Mouse (Mus musculus): ENCODE data around the gene Nhsl1. TPM values are rescaled to one million over a fixed set of nuclear protein-coding genes. Genes with fewer than 3 reads are reported as not detected.

Nhsl1 gene
- polyA plus RNA-seq, 1 experiment from 2014 or later = 8.1 TPM

- Histone ChIP-seq H3K9ac (ENCODE audit: low read depth, low read length) (no peak overlapping the region), H3K4me3 (ENCODE audit: low read length) (no peak overlapping the region), H3K4me1 (ENCODE audit: control insufficient read depth, insufficient read depth, low read length) (no peaks in the 10 kb centered on the region), H3K27me3 (replicated peaks; ENCODE audit: control insufficient read depth, insufficient read depth, low read length) (no peaks in the 10 kb centered on the region), H3K4me2 (ENCODE audit: low read depth, low read length) (no peak overlapping the region), H3K27ac (ENCODE audit: low read length) (no peak overlapping the region), H3K9me3 (ENCODE audit: control insufficient read depth, low read length) (no peaks in the 10 kb centered on the region), H3K36me3 (ENCODE audit: control insufficient read depth, insufficient read depth, low read length) (no peaks in the 10 kb centered on the region)
- 87% methylated on average over 6 of the region's 6 CpGs for WGBS
- no peak for ATAC-seq
These were observed 101.6 kb downstream of the Nhsl1 start for GRCm38 (mm10) chr10:18420259-18421000.

GRCm38 (mm10) chr10:18422968-18423367, 104.2 kb downstream of the Nhsl1 start:
- no peaks in the 10 kb centered on the region for H3K9me3 ChIP-seq (ENCODE audit: control insufficient read depth, low read length)
- H3K4me1 ChIP-seq (ENCODE audit: control insufficient read depth, insufficient read depth, low read length) = no peaks in the 10 kb centered on the region
- H3K36me3 ChIP-seq (ENCODE audit: control insufficient read depth, insufficient read depth, low read length) = no peaks in the 10 kb centered on the region
- ATAC-seq = no peak
- H3K9ac ChIP-seq (ENCODE audit: low read depth, low read length) = no peak overlapping the region
- H3K27me3 ChIP-seq (replicated peaks; ENCODE audit: control insufficient read depth, insufficient read depth, low read length) = no peaks in the 10 kb centered on the region
- WGBS = 73% methylated on average over 3 of the region's 3 CpGs
- H3K27ac ChIP-seq (ENCODE audit: low read length) = no peak overlapping the region
- no peak overlapping the region for H3K4me3 ChIP-seq (ENCODE audit: low read length)
- H3K4me2 ChIP-seq (ENCODE audit: low read depth, low read length) = no peak overlapping the region

- 77% methylated on average over 9 of the region's 9 CpGs for WGBS
- no peak overlapping the region for H3K27ac ChIP-seq (ENCODE audit: low read length)
These were observed 104.8 kb downstream of the Nhsl1 start for GRCm38 (mm10) chr10:18423557-18423956.

GRCm38 (mm10) chr10:18427866-18428265, 109.1 kb downstream of the Nhsl1 start:
- WGBS = 92% methylated on average over 9 of the region's 9 CpGs
- Histone ChIP-seq H3K4me2 (ENCODE audit: low read depth, low read length) (no peak overlapping the region), H3K27ac (ENCODE audit: low read length) (no peak overlapping the region), H3K9me3 (ENCODE audit: control insufficient read depth, low read length) (0 out of 2 replicates have a peak, but pooled peaks cover 3% of the 10 kb centered on the region), H3K9ac (ENCODE audit: low read depth, low read length) (no peak overlapping the region), H3K4me1 (ENCODE audit: control insufficient read depth, insufficient read depth, low read length) (no peaks in the 10 kb centered on the region), H3K36me3 (ENCODE audit: control insufficient read depth, insufficient read depth, low read length) (0 out of 2 replicates have a peak, but pooled peaks cover 2% of the 10 kb centered on the region), H3K27me3 (replicated peaks; ENCODE audit: control insufficient read depth, insufficient read depth, low read length) (no peaks in the 10 kb centered on the region), H3K4me3 (ENCODE audit: low read length) (no peak overlapping the region)
- no peak for ATAC-seq

More at GRCm38 (mm10) chr10:18423557-18423956, 104.8 kb downstream of the Nhsl1 start:
- Histone ChIP-seq H3K9me3 (ENCODE audit: control insufficient read depth, low read length) (no peaks in the 10 kb centered on the region), H3K4me2 (ENCODE audit: low read depth, low read length) (no peak overlapping the region), H3K9ac (ENCODE audit: low read depth, low read length) (no peak overlapping the region), H3K4me1 (ENCODE audit: control insufficient read depth, insufficient read depth, low read length) (no peaks in the 10 kb centered on the region), H3K4me3 (ENCODE audit: low read length) (no peak overlapping the region), H3K36me3 (ENCODE audit: control insufficient read depth, insufficient read depth, low read length) (no peaks in the 10 kb centered on the region), H3K27me3 (replicated peaks; ENCODE audit: control insufficient read depth, insufficient read depth, low read length) (no peaks in the 10 kb centered on the region)
- ATAC-seq = no peak

DNA sequence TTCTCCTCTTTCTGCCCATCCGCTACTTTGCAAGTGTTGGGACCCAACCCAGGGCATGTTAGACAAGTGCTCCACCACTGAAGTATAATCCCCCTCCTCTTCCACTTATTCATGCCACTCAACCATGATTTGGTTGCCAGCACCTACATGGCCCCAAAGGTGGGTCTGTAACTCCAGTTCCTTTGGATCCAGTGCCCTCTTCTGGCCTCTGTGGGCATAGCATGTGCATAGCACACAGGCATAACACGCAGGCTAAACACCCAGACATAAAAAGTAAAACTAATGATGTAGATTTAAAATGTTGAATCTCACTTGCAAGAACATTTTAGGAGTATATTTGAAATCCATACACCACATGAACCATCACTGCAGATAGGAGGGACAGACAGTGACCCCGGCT, 110.7 kb downstream of the Nhsl1 start:
- no peak for ATAC-seq
- H3K27ac ChIP-seq (ENCODE audit: low read length) = no peak overlapping the region
- WGBS = 95% methylated on average over 3 of the region's 3 CpGs

DNA sequence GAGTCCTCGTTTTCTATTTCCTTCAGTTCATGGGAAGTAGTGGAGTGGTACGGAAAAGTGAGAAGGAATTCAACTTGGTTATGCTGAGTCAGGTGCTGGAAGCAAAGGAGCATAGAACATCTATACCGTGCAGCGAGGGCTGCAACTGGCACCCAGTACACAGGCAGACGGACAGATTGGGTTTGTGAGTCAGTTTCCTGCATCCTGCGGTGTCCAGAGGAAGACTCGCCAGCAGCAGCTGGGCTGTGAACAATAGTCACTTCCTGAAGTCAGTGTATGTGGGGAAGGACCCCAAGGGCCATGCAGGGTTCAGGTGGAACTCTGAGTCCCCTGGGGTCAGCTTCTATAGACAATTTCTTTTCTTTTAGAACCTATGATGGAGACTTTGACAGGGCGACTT, 111.4 kb downstream of the Nhsl1 start:
- ATAC-seq = peak; percentile 60
- H3K27ac ChIP-seq (ENCODE audit: low read length) = no peak overlapping the region

More for the DNA sequence above, 110.7 kb downstream of the Nhsl1 start:
- H3K4me3 ChIP-seq (ENCODE audit: low read length) = no peak overlapping the region
- 0 out of 2 replicates have a peak, but pooled peaks cover 3% of the 10 kb centered on the region for H3K9me3 ChIP-seq (ENCODE audit: control insufficient read depth, low read length)
- no peak overlapping the region for H3K9ac ChIP-seq (ENCODE audit: low read depth, low read length)
- H3K4me2 ChIP-seq (ENCODE audit: low read depth, low read length) = no peak overlapping the region
- H3K4me1 ChIP-seq (ENCODE audit: control insufficient read depth, insufficient read depth, low read length) = 0 out of 2 replicates have a peak, but pooled peaks cover 2% of the 10 kb centered on the region
- H3K36me3 ChIP-seq (ENCODE audit: control insufficient read depth, insufficient read depth, low read length) = 0 out of 2 replicates have a peak, but pooled peaks cover 2% of the 10 kb centered on the region
- no peaks in the 10 kb centered on the region for H3K27me3 ChIP-seq (replicated peaks; ENCODE audit: control insufficient read depth, insufficient read depth, low read length)

DNA sequence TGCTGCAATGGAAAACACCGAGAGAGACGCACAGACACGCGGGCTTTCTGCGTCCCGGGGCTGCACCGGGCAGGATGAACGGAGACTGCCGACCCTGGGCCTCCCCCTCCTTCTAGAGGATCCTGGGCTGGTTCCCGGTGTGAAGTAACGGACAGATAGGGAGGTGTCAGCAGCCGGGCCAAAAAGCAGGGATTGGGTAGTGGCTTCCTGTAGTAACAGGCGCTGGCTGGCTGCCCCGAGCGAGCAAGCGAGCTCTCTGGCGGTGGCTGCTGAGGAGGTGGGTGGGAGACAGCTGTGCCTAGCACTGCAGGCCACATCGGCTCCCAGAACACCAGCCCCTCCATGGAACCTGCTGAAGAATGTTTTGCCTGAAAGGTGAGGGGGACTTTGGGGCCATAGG, 112.2 kb downstream of the Nhsl1 start:
- 0 out of 2 replicates have a peak, but pooled peaks cover 2% of the 10 kb centered on the region for H3K36me3 ChIP-seq (ENCODE audit: control insufficient read depth, insufficient read depth, low read length)
- 17% methylated on average over 18 of the region's 18 CpGs for WGBS
- H3K4me2 ChIP-seq (ENCODE audit: low read depth, low read length) = peak overlapping the region; percentile 68
- peak overlapping the region; percentile 43 for H3K4me3 ChIP-seq (ENCODE audit: low read length)
- H3K27ac ChIP-seq (ENCODE audit: low read length) = peak overlapping the region; percentile 64
- peak; percentile 86 for ATAC-seq
- H3K27me3 ChIP-seq (replicated peaks; ENCODE audit: control insufficient read depth, insufficient read depth, low read length) = no peaks in the 10 kb centered on the region
- peak overlapping the region; percentile 62 for H3K9ac ChIP-seq (ENCODE audit: low read depth, low read length)
- 0 out of 2 replicates have a peak, but pooled peaks cover 2% of the 10 kb centered on the region for H3K4me1 ChIP-seq (ENCODE audit: control insufficient read depth, insufficient read depth, low read length)
- 0 out of 2 replicates have a peak, but pooled peaks cover 3% of the 10 kb centered on the region for H3K9me3 ChIP-seq (ENCODE audit: control insufficient read depth, low read length)

More for the DNA sequence above, 111.4 kb downstream of the Nhsl1 start:
- H3K4me3 ChIP-seq (ENCODE audit: low read length) = no peak overlapping the region
- no peaks in the 10 kb centered on the region for H3K27me3 ChIP-seq (replicated peaks; ENCODE audit: control insufficient read depth, insufficient read depth, low read length)
- H3K9ac ChIP-seq (ENCODE audit: low read depth, low read length) = no peak overlapping the region
- H3K36me3 ChIP-seq (ENCODE audit: control insufficient read depth, insufficient read depth, low read length) = 0 out of 2 replicates have a peak, but pooled peaks cover 2% of the 10 kb centered on the region
- 0 out of 2 replicates have a peak, but pooled peaks cover 2% of the 10 kb centered on the region for H3K4me1 ChIP-seq (ENCODE audit: control insufficient read depth, insufficient read depth, low read length)
- WGBS = 68% methylated on average over 8 of the region's 8 CpGs
- H3K9me3 ChIP-seq (ENCODE audit: control insufficient read depth, low read length) = 0 out of 2 replicates have a peak, but pooled peaks cover 3% of the 10 kb centered on the region
- no peak overlapping the region for H3K4me2 ChIP-seq (ENCODE audit: low read depth, low read length)

GRCm38 (mm10) chr10:18431546-18431945, 112.8 kb downstream of the Nhsl1 start:
- no peak overlapping the region for H3K9ac ChIP-seq (ENCODE audit: low read depth, low read length)
- H3K27ac ChIP-seq (ENCODE audit: low read length) = no peak overlapping the region
- no peaks in the 10 kb centered on the region for H3K27me3 ChIP-seq (replicated peaks; ENCODE audit: control insufficient read depth, insufficient read depth, low read length)
- 64% methylated on average over 3 of the region's 3 CpGs for WGBS
- H3K4me3 ChIP-seq (ENCODE audit: low read length) = no peak overlapping the region
- 0 out of 2 replicates have a peak, but pooled peaks cover 3% of the 10 kb centered on the region for H3K9me3 ChIP-seq (ENCODE audit: control insufficient read depth, low read length)
- H3K4me2 ChIP-seq (ENCODE audit: low read depth, low read length) = 0 out of 2 replicates have a peak overlapping the region, but pooled peaks have one; percentile 14
- H3K36me3 ChIP-seq (ENCODE audit: control insufficient read depth, insufficient read depth, low read length) = 0 out of 2 replicates have a peak, but pooled peaks cover 2% of the 10 kb centered on the region
- H3K4me1 ChIP-seq (ENCODE audit: control insufficient read depth, insufficient read depth, low read length) = peaks cover 6% of the 10 kb centered on the region; the same call in 1 of the 2 replicates
- no peak for ATAC-seq

DNA sequence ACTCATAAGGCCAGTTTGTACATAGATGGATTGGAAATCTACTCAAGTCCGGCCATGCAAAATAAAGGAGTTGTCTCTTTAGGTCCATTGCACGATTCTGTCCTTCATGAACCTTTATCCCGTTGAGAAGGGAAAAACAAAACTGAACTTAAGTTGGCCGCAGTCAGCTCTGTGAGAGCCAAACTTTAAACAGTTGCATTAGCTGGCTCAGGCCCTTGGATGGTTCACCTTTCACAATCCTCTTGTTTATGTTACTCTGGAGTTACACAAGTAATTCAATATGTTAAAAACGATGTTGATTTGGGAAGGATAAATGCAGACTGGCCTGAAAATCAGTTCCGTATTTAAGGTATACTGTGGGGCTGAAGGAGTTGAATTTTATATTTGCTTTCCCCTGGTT, 116.7 kb downstream of the Nhsl1 start:
- no peaks in the 10 kb centered on the region for H3K36me3 ChIP-seq (ENCODE audit: control insufficient read depth, insufficient read depth, low read length)
- no peaks in the 10 kb centered on the region for H3K27me3 ChIP-seq (replicated peaks; ENCODE audit: control insufficient read depth, insufficient read depth, low read length)
- no peak overlapping the region for H3K4me3 ChIP-seq (ENCODE audit: low read length)
- H3K27ac ChIP-seq (ENCODE audit: low read length) = no peak overlapping the region
- no peak overlapping the region for H3K4me2 ChIP-seq (ENCODE audit: low read depth, low read length)
- ATAC-seq = no peak
- H3K9ac ChIP-seq (ENCODE audit: low read depth, low read length) = no peak overlapping the region
- H3K4me1 ChIP-seq (ENCODE audit: control insufficient read depth, insufficient read depth, low read length) = peaks cover 6% of the 10 kb centered on the region; the same call in 1 of the 2 replicates
- 56% methylated on average over 6 of the region's 6 CpGs for WGBS
- H3K9me3 ChIP-seq (ENCODE audit: control insufficient read depth, low read length) = no peaks in the 10 kb centered on the region
